Mouse (Mus musculus) activated CD4-positive, CD25-positive, alpha-beta regulatory T cell, adult 4 months (primary cell): ENCODE measurements around the gene Ptprg. TPM values are rescaled to one million over a fixed set of nuclear protein-coding genes. Genes with fewer than 3 reads are reported as not detected.

Experiments
- ATAC-seq: one replicate; pipeline ENCODE4 v1.8.0; 2017
- polyA plus RNA-seq, 2 experiments: library from polyadenylated mRNA; unstranded; fragments of 100-300 nt; shearing (Covaris generic); gene quantifications; one replicate each; pipeline ENCODE4 v1.2.1; 2017

The Ptprg gene
- polyA plus RNA-seq, 2 experiments from 2014 or later = not detected

DNA sequence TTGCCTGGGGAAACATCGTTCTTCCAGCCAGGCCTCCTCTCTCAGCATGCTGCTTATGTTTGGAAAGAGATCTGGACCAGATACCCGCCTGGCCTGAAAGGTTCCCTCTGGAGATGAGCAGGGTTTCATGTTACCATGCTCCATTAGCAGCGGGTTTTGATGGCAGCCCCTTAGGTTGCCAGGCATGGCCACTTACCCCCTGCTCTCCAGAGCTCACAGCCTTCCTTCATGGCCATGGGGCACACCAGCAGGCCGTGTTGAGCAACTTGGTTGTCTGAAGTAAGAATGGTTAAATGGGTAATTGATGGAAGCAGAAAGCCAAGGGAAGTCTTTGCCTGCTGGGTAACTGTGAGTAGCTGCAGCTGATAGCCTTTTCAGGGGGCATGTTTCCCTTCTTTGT lies 274.8 kb downstream of the Ptprg start:
- ATAC-seq = no peak

DNA sequence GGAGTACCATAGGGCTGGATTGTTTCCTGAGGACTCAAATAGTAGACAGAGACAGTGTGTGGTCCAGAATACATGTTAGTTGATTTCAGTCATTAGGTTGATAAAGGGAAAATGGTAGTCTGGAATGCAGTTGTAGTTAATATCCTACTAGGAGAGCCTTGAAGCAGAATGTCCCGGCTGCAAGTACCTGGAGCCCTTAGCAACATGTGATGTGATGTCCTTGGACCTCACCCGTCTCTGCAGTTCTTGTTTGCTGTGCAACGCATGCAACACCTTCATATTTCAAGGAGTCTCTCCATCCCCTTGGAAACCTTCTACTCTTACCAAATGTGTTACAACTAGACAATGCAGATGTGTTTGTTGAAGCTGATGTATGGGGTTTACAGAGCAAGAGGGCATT lies 280.3 kb downstream of the Ptprg start:
- ATAC-seq = no peak

DNA sequence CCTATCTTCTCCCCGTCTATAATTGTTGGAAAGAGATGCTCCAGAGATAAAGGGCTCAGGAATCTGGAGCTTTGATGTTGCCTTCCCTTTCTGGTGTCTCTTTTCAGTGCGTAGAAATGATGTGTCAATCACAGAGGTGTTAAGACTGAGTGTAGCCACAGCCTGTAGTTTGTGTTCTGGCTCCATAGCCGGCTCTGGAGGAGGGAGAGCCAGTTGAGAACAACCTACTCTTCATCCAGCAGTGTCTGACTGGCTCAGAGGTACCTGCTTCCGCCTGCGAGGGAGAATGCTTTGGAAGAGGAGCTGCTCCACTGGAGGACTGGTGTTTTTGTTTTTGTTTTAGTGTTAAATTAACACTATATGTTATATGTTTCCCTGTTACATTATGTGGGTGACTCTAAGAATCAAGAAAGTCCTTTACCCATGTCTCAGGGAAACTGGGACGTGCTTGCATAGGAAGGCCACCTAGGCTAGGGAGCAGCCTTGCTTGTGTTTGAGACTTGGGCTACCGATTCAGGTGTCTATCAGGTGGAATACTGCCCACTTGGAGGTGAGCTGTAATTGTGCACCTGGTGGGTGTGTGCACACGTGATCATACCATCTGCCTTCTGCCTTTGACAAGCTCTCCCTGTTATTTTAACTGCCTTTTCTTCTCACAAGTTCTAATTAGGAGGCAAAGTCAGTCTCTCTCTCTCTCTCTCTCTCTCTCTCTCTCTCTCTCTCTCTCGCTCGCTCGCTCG lies 282.5 kb downstream of the Ptprg start:
- ATAC-seq = no peak

DNA sequence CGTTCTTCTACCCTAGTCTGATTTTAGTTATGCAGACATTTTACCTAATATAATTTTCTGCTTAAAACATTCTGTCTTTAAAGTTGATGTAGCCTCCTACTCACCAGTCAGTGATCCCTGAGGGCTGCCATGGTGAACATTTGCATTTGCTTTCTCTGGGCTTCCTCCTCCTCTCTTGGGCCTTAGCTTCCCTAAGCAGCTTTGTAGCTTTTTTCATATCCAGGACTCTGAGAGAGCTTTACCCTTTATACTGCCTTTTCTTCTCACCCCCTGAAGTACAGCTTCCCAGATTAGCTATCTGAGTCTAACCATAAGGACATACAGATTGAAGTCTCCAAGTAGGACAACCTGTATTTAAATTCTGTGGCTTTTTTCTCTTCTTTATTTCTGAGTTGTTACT lies 284.4 kb downstream of the Ptprg start:
- ATAC-seq = no peak

DNA sequence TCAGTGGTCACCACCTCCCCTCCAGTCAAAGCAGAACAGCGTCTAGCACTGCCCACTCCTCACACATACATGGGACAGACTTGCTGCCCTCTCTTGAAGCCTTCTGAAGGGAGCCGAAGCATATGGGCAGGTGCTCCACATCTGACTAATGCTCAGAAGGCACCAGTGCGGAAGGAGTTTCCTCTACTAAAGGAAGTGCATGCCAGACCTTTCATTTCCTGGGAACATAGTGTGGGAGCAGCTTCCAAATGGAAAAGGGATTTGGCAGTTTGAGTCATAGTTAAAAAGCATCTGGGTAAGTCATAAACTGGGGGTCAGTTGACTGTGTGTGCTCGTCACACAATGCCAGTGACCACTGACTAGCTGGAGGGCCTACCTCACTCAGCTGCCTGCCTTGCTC lies 288.3 kb downstream of the Ptprg start:
- no peak for ATAC-seq

DNA sequence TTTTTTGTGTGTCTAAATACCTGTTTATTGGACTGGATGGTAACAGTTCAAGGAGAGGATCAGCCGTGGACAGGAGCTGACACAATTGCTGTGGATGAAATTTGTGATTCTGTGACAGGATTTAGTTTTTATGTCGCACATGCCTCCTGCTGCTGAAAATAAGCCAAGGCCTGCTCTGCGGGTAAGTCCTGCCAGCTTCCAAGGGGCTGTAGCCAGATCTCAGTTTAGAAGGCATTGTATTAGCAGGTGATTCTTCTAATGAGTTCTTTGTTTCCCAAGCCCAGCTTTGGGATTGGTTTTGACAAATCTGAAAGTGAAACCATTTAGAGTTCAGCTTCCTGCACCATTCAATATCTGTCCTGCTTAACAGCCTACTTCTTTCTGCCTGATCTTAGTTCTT lies 299.6 kb downstream of the Ptprg start:
- ATAC-seq = no peak

DNA sequence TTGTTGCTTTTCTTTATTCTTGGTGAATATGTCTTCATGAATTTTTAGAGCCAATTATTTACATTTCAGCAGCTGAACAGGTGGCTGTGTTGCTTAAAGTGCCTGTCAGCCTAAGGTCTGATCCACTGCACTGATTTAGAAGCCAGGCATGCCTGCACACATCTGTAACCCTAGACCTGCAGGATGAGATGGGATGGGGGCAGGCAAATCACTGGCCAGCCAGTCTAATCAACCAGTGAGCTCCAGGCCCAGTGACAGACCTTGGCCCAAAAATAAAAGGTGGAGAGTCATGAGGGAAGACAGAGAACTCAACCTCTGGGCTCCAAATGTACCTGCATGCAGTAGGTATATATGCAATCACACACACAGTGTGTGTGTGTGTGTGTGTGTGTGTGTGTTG lies 302.2 kb downstream of the Ptprg start:
- no peak for ATAC-seq

DNA sequence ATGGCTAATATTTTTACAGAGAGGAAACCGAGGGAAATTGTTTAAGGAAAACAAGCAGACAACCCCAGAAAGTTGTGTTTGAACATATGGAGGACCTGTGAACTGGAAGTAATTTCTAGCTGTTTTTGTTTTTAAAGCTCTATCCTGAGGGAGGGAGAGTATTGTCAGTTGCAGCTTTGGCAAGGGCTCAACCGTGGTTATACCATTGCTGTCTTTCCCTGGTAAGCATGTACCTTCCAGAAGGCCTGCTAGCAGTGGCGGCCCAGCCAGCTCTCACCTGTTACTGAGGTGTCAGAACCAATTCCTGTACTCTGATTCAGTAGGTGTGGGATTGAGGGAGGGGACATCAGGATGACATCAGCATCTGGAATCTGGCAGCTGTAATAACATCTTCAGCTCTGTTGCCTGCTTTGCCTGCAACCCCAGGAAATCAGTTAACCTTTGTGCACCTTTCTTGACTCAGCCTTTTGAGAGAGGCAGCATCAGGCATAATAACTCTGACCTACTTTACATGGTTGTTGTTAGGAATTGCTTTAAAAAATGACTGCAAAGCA lies 304.7 kb downstream of the Ptprg start:
- no peak for ATAC-seq

DNA sequence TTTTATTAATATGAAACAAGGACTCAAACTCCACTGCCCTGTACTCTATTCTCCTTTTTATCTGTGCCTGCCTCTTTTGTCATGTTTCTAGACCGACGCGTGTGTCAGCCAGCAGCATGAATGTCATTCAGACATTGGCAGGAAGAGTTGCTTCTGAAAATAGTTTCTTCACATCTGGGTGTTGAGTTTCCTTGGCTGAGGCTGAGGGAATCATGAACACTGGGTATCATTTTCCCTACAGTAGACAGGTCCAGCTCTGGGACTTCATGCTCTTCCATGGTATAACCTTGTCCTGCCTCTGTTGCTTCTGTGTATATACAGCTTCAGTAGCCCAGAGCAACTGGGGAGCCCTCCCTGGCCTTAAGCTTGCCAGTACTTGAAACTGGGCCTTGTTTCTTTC lies 310.0 kb downstream of the Ptprg start:
- ATAC-seq = no peak

DNA sequence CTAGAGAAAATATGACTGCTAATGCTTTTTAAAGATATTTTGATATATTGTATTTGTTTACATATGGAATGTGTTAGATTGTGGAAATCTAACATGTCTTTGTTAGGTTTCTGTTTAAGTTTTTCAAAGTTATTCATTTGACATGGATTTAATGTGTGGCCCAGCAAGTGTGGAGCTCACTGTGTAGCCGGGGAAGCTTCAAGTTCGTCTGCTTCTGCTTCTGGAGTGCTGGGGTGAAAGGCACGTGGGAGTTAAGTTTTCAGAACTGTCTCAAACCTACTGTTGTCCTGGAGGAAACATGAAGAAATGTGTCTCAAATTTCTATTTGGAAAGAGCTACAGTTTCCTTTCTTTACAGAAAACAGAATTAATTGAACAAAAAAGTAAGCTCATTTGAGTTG lies 311.5 kb downstream of the Ptprg start:
- no peak for ATAC-seq

DNA sequence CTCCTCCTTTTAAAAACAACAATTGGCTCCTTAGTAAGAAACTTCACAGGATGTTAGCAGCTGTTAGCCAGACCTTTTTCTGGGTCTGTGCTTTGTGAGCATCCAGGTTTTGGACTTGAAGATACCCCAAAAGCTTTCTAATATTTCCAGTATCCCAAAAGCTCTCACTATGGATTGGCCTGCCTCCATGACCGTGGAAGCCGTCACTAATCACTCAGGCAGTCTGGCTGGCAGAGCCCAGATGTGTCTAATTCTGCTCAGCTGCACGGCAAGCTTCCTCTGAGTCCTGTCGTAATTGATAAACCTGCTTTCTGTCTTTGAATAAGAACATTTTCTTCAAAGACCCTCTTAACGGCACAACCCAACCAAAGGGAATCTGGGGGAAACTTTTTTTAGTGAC lies 312.0 kb downstream of the Ptprg start:
- no peak for ATAC-seq

DNA sequence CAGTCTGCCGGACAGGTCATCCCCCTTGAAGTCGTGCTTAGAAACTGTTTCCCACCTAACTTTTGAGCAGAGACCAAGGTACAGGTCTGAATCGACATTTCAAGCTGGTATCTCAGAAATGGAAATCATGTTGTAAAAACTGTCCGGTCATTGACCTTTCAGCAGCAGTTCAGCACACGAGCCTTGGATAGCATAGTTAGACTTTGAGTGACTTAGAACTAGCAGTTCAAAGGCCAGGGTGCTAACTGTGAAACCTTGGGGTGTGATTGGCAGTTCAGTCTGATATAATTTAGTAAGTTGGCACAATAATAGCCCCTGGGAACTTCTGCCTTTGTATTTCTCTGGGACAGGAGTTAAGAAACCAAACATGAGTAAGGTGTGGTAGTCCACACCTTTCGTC lies 312.5 kb downstream of the Ptprg start:
- ATAC-seq = no peak

DNA sequence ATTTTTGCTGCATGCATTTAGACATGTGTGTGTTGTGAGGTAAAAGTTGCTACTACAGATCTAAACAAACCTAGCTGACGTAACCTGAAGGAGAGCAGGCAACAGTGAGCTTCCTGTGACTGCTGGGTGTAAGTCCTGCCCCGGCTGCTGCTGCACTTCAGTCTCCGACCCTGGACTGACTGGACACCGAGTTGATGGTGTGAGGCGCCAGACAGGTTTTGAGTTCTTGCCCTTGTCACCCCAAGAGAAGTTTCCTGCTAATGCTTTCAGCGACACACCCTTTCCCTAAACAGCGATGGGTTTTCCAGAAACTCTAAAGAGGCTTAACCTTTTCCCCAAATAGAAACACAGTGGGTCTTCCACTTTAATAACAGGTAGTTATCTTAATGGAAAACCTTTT lies 313.1 kb downstream of the Ptprg start:
- ATAC-seq = no peak

DNA sequence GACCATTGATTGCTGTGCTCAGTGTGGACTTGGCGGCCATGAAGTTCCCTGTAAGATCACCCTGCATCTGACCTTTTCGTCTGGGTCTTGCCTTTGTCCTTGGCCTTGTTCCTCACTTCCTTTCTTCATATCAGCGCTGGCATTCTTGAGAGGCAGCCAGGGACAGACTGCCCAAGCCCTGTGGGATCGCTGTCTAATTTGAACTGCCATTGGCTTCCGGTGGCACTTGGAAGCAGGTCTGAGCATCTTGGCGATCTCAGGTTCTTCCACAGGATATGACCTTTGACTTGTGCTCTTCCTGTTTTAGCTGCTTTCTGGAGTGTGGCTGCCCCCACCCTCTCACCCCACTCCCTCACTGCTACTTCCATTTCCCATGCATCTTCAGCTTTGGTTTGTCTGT lies 315.3 kb downstream of the Ptprg start:
- no peak for ATAC-seq

DNA sequence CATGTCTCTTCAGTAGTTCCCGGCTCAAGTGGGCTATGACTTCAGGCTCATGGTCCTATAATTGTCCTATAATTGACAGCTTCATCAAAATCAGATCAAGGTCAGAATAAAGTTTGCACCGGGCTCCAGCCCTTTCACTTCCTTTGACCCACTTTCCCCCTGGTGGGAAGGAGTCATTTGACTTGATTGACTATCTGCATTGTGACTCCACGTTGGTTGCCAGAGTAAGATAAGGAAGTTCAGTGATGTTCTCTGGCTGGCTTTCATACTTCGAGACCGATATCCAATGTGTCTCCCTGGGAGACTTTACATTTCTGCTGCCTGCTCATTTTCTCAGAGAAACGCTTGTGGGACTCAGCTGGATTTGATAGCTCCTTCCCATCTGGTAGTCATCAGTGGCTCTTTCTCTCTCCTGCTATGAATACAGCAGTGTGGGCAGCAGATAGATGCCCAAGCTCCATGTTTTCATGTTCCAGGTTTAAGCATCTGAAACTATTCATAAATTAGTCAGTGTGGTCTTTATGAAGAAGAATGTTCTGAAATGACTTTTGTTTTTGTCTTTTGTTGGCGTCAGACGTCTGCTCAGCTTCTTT lies 318.5 kb downstream of the Ptprg start:
- no peak for ATAC-seq

DNA sequence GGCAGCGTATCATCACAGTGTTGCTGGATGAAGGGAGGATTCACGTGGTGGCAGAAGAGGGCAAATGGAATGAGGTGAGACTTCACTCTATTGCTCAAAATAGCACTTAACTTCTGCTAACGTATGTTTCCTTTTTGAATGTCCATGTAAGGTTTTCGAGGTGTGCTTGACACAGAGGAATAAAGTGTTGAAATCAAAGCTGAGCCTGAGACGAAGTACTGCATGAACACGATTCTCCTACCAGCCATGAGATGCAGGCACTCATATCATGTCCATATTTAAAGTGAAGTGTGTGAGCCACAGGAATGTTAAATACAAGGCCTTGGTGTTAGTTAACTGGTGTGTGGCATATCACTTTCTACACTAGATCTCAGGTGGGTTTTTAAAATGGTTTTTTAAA lies 320.9 kb downstream of the Ptprg start:
- ATAC-seq = no peak

DNA sequence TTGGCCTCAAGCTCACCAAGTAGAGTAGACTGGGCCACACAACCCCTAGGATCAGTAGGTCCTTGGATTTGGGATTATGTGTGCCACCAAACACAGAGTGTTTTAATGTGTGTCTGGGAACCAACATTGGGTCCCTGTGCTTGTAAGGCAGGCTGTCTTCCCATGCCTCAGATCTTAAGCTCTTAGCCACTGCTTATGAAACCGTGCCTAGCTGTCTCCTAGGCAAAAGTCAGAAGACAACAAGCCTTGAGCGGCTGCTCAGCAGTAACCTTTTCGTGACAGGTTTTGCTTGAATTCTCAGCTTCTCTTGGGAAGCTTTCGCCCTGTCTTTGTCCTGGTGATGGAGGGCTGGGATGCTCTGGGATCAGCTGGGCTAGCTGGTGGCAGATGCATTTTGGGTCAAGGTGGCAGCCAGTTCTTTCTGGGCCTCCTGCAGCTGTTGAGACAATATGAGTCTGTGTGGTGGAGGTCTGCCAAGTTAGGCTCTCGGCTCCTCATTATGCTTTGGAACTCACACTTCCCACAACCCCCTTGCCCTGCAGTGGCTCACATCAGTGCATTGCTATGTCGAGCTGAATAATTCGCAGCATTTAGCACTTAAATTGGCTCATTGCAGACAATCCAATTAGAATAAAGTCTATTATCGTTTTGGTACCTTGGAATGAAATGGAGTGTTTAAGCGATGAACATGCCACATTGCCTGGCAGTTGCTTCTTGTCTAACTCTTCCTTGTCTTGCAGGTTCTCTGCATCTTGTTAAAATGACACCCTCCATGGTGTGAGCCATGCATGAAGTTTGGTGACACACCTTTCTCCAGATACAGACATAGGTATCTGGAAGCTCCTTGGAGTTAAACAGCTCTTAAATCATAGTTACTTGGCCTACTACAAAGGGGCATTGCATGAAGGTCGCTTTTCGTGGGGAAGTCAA lies 321.9 kb downstream of the Ptprg start:
- ATAC-seq = no peak

DNA sequence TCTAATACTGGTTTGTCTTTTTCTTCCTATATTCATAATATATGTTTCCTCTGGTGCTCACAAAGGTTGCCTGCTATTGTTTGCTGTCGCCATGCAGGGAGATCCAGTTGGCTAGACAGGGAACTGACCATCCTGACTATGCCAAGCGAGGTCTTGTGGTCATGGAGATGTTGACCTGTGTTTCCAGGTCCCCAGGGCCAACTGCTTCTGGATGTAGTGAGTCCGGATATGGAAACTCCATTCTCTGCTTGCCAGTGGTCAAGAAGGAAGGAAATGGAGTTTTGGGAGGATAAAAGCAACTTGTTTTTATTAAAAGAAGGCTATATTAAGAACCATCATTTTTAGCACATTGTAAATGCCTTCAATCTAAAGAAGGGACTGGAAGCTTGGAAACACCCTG lies 327.8 kb downstream of the Ptprg start:
- ATAC-seq = no peak

DNA sequence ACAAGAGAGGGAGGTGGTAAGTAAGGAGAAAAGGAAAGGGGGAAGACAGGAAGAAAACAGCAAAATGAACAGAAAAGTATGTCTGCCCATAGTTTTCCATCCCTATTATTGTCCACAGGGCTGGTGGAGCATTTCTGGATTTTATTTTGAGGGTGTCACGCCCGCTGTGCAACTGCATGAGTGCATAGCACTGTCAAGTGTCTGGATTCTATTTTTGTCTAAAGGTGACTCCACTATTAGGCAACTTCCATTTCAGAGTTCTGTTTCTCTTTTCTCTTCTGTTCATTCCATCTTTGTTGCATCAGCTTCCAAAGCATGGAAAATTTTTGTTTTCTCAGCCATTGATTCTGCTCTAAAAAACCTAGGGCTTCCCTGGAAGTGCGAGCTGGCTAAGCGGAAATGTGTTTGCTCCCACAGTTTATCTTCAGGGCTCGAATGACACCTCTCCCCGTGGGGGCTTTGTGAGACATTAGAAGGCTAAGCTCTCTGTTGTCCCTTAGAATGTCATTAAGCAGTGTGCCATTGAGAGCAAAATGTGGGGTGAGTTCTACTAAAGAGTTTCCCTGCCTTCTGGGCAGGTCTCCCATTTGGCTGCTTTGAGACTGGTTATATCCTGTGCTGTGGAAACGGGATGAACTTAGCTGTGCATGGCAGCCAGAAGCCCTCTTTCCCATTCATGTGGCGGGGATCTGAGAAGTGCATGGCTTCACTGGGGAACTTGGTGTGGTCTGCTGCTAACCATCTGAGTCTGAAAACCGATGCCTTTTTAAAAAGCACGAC lies 330.0 kb downstream of the Ptprg start:
- no peak for ATAC-seq

DNA sequence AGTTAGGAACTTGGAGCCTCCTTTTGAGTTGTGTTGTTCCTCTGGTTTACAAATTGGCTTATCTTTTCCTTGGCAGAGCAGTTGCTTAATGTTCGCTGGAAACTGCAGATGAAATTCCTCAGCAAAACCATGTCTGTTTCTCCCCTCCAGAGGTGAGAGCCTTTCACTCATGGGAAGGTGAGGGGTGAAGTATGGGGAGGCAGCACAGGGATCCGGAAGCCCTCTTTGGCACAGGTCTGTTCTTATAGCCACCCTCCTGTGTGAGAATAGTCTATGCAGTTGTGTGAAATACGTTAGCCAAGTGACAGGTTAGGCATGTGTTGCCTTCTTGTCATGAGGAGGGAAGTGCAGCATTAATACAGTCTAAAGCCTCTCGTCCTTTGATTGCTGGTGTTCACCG lies 330.7 kb downstream of the Ptprg start:
- no peak for ATAC-seq

DNA sequence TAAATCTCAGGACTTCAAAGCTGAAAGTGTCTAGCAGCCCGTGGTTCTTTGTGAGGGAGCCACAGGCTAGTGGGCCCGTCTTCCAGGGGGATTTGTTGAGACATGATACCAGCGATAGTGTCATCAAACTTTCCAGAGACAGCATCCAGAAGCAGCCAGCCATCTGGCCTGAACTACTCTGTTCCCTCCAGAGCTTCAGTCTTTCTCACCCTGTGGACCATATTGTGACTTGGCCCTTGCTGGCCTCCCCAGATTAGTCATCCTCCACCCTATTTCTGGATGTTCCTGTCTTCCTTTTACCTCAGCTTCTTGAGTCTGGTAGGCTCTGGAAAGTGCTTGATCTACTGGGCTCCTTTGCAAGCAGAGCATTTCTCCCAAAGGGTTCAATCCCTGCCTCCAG lies 333.1 kb downstream of the Ptprg start:
- ATAC-seq = no peak

DNA sequence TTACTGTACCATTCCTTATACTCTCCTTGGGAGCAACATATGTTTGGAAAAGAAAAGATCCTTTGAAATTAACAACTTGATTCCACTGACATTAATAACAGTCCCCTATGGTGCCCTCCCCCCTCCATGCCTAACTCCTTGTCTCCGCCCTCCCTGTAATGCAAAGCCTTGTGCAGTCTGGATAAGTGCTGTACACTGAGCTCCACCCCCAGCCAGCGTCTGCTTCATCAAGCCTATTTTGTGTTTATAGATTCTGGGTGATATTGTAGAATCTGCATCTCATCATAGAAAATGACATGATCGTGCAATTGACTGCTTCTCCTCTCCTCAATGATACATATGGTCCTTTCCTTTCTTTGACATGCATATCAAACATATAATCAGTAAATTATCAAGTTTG lies 337.6 kb downstream of the Ptprg start:
- no peak for ATAC-seq

DNA sequence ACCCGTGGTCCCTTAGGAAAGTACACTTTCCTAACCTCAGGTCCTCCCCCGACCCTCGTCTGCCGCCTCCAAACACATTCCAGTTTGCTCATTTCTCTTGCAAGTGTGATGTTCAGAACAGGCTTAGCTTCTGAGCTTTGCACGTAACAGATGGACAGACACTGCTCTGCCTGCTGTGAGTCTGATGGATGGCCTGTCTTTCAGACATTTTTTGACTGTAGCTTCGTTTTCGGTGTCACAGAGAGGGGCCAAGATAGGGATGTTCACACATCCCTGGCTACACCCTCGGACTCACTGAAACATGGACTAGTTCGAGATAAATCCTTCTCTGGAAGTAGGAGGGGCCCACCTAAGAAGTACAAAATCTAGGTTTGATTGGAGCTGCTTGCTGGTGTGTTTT lies 339.3 kb downstream of the Ptprg start:
- ATAC-seq = no peak
